Mouse (Mus musculus) urinary bladder, postnatal 14 days (tissue): ENCODE data around the gene Nuak2.
"Not testable (repeated sequence)": the region's sequence is repeated elsewhere in the genome, so short reads cannot be mapped to it uniquely, and the experiment has no call there.

ENCODE experiments used
- DNase-seq: peaks from one replicate; pipeline ENCODE4 v3.0.0; 2021; ENCODE audit warnings: low spot score

Gene Nuak2

DNA sequence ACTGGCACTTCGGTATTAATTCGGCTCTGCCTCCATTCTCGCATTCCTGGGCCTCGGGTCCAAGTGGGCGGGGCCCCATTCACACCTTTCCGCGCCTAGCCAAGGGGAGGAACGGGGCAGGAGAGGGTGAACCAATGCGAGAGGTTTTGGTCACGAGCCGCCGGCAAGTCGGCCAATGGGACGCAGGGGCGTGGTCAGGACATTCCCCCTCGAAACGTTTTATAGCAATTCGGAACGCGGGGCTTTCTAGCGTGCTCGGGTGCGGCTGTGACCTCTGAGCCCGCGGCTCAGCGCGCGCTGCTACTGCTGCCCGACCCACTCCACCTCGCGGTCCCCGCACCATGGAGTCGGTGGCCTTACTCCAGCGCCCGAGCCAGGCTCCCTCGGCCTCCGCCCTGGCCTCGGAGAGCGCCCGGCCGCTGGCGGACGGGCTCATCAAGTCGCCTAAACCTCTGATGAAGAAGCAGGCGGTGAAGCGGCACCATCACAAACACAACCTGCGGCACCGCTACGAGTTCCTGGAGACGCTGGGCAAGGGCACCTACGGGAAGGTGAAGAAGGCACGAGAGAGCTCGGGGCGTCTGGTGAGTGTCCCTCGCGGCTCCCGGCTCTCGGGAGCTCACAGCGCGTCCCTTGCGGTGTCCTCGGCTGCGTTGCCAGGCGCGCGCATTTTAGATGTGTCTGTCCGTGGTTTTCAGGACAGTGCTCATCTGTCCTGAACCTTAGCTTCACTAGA lies at the start of gene Nuak2:
Gene Nuak2, plus strand, starts transcription at position 238 of the 736 bp plus-strand sequence.
- DNase-seq = peak; percentile 89

DNA sequence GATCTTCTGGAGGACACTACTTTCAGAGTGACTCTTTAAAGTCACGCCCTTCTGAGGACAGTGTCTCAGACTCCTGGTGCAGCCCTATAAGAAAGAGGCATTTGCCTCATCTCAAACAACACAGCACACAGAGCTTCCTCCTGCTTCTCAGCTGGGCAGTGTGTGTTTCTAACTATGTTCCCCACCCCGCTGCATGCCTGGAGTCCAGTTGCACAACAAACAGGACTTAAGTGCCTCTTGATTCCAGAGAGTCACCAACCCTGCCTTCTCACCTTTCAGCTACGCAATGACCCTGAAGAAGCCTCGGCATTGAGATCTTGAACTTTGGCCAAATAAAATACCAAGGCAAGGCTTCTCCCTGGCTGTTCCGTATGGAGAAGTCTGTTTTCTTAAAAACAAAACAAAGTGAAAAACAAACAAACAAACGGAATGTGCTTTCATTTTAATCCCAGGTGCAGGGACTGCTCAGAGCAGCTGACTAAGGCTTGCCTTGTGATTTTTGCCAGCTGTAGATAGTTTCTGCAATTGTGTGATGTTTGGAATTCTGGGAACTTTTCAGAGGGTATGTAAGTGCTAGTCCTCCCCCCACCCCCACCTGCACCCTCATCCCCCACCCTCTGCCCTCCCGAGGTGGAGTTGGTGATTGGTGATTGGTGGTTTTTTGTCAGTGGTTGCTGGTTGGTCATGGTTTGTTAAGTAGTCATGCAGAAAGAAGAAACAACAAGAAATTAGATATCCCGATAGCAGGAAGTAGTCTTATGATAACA lies 49.0 kb upstream of the Nuak2 start:
- DNase-seq = peak; percentile 12

DNA sequence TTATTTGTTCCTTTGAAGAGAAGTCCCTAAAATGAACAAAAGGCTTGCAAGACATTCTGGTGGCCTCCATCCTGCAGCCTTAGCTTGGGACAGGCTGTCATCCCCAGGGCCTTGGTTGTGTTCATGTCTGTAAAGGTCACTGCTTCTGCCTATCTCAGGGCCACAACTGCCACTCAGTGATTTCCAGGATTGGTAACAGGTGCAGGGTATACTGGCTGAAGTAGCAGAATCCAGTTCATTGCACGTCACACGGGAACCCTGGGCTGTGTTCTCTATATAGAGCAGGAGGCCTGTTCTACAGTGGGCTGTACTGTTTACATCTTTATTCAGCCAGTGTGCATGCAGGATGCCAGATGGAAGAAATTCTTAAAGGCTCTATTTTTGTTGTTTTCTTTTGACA lies 48.0 kb upstream of the Nuak2 start:
- DNase-seq = no peak

DNA sequence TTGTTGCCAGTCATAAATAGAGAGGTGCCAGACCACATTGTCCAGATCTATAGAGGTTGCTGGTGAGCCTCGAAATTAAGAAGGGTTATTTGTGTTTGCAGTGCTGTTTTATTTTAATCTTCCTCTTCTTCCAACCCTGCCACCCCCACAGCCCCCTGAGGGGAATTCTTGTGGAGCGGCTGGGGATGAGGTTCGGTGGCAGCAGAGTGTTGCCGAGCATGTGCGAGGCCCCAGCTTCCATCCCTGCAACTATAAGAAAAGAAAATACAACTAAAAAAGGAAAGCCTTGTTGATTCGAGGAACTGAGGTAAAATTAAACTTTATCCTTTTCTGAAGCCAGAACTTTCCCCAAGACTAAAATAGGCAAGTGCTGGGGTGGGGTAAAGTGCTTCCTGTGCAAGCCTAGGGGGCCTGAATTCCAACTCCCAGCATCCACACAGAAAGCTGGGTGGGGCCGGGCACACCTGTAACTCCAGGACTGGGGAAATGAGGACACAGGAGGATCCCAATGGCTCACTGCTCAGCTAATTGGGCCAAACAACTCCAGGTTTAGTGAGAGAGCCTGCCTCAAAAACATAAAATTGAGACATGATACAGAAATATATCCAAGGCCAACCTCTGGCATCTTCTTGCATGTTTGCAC lies 47.4 kb upstream of the Nuak2 start:
- DNase-seq = no peak

DNA sequence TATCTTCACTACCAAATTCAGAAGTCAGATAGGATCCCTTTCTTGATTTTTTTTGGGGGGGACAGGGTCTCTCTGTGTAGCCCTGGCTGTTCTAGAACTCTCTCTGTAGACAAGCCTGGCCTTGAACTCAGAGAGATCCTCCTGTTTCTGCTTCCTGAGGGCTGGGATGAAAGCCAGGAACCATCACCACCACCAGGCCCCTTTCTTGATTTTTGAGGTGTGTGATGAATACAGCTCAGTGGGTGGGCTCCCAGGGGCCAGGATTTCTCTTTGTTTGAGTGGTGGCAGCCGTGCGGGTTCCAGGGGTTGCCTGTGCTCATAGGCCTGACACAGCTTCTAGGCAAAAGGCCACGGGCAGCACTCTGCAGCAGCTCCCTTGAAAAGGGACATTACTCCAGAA lies 44.7 kb upstream of the Nuak2 start:
- DNase-seq = no peak

DNA sequence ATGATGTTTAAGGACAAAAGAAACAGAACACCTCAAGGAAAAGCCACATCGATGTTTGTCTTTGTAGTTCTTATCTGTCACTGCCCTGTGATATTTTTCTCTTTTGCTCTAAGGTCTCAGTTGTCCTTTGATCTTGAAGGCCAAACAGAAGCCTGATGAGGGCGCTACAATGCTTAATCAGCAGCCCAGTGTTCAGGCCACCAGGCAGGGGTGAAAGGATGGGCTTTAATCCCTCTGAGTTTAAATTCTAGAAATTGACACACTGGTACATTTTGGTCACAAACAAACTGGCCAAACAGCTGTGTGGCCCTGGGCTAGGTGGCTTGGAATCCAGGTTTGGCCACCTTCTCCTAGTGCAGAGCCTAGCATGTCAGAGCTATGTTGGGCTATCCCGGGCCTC lies 39.2 kb upstream of the Nuak2 start:
- DNase-seq = no peak

DNA sequence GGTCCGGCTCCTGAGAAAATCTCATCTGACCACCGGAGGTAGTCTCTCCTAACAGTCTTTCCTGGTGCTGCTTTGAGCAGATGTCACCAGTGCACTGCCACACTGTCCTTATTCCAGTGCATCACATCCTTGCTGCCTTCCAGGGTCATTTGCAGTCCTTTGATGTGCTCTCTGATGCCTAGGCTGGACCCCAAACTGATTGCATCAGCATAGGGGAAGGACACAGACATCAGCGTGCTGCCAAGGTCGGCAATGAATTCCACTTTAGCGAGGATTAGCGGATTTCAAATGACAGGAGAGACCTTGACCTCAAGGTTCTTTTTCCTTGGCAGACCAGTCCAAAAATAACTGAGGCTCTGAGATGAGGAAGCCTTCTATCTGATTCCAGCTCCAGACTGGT lies 38.8 kb upstream of the Nuak2 start:
- DNase-seq = no peak

DNA sequence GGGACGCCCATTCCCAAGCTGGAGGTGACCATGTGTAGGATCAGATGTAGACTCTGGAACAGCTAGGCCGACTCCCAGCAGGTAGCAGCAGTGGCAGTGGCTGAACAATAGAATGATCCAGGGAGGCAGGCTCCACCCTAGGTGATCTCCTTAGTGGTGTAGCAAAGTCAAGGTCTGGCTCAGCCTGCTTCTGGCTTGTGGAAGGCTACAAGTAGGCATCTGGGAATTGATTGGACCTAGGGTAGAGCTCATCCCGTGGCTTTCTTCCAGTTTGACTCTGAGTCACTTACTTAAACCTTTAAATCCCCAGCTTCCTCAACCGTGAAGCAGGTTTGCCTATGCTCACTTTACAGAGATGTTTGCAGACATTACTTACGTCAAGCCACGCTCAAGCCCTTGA lies 35.3 kb upstream of the Nuak2 start:
- not testable (repeated sequence) for DNase-seq

DNA sequence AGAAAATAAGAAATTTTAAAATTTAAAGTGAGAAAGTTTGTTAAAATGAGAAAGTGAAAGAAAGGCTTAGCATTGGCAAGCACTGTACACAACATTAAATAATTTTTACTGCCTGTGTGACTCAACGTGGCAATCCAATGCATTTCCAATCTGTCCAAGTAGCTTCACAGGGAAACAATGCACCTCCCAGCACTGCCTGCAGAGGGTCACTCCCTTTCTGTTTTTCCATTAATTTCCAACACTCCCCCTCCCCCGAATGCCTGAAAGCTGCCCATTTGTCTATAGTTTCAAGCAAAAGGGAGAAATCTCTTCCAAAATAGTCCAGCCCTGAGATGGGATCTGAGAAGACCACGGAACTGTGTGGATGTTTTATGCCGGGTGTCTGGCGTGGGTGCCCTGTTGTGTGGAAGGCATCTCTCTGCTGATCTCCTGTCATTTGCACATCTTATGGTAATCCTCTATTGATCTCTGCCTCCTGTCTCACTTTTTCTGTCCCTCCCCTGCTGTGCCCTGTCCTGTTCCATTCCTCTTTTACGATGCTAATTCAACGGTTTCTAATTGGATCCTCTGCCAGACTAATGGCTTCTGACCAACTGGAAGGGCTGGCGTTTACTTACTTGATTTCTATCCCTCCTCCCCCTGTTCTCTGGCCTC lies 34.3 kb upstream of the Nuak2 start:
- no peak for DNase-seq

DNA sequence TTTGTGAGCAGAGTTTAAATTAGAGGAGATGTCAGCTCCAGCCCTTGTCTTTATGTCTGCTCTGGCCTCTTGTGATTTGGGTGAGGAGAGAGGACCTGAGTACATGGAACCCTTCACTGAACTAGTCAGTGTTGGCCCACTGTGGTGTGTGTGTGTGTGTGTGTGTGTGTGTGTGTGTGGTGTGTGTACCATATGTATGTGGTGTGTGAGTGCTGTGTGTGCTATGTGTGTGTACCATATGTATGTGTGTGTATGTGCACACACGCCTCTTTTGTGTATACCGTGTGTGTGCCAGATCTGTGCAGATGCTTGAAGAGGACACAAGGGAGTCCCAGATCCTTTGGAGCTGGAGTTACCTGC lies 33.8 kb upstream of the Nuak2 start:
- no peak for DNase-seq

DNA sequence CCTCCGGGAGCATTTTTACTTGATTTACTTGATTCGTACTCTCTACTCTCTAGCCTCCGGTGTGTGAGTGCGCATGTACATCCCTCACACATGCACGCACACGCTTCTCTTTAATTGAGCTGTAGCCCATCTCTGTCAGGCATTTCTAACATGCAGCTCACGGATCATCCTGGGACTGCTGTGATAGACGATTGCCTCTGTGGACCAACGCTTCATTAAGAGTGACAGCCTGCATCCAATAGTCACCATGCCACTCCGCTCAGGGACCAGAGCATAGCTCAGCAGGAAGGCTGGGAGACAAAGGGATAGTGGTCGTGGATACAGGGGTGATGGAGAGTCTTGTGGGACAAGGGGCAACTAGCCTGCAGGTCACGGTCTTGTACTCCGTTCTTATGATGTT lies 32.9 kb upstream of the Nuak2 start:
- DNase-seq = no peak

DNA sequence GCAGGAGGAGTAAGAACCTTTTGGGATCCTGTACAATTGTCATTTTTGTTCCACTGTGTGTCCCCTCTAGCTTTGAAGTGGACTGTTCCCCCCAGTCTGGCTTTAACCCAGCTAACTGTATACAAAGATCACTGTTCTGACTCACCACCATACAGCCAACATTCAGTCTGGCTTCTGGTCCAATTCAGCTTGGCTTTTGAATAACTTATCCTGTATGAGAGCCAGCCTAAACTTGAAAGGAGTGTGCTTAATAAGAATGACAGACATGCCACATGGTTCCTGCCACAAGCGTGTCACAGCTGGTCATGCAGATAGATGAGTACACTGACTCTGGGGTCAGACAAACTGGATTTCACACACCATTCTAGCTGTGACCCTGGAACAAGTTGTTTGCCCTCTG lies 29.2 kb upstream of the Nuak2 start:
- no peak for DNase-seq

DNA sequence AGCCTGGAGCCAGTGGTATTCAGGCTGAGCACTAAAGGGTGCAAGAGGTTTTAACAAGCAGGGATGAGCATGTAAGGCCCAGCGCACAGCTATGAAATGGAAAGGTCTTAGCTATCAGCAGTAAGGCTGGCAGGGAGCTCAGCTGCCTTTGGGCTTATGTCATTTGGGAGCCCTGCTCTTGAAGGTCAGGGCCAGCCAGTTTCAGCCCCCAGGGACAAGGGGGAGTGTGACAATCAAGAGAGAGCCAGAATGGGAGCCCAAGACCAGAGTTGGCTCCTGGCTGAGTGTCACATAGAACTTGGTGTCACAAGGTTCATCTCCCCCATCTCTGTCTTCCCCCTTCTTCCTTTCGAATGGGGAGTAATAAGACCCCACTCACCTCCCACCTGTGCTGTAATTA lies 28.5 kb upstream of the Nuak2 start:
- DNase-seq = no peak

DNA sequence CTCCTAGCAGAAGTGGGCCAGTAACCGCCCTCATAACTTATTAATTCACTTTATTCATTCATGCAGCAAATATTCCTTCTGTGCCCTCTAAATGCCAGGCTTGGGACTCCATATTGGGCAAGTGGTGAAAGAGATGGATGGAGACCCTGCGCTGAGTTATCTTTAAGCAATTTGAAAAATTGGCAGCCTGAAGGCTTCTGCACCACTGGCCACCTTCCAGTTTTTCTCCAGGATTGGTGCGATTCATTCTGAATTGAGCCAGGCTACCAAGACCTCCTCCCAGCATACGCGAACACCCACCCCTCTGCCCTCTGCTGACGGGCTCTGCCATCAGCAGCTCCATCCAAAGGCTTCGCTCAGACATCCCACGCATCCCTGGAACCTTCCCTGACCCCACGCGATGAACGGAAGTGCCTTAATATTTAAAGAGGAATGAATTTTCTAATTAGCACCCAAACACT lies 27.9 kb upstream of the Nuak2 start:
- no peak for DNase-seq

DNA sequence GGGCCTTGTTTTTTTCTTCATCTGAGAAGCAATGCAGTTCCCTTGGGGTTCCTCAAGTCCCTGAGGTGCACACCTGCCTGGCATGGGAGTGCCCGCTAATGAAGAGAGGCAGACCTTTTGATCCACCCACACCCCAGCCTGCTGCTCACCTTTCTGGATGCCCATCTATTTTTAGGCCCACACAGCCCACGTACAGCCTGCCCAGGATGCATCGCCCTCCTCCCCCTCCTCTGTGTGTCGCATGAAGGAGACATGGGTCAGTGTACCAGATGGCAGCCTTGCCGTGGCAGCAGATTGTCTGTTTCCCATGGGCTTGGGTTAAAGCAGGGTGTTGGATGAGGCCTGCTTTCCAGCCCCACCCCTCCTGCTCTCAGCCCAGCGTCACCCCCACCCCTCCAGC lies 26.0 kb upstream of the Nuak2 start:
- no peak for DNase-seq

DNA sequence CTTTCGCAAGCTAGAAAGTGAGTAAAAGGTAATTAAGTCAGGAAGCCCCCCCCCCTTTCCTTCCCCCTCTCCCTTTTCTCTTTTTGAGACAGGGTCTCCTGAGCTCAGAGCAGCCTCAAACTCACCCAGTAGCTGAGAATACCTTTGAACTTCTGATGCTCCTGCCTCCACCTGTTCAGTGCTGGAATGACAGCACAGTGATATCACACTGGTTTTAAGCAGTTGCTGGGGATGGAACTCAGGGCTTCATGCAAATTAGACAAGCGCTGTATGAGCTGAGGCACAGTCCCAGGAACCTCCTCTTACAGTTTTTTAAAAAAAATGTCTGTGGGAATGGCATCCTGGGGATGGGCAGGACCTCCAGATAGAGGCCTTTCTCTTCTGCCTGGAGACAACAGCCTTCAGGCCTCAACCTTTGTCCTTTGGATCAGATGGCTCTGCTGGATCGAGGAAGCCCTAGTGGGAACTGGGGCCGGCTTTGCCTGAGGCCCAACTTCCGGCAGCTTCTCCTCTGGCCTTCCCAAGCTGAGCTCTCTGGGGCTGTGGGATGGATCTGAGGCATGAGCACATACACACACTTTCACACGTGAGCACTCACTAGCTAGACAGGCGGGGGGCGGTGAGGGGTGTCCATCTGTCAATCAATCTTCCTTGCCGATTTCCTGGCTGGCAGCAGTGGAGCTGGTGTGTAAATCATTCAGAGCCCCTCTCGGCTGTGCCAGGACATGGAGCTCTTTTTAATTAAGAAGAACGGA lies 24.8 kb upstream of the Nuak2 start:
- no peak for DNase-seq

DNA sequence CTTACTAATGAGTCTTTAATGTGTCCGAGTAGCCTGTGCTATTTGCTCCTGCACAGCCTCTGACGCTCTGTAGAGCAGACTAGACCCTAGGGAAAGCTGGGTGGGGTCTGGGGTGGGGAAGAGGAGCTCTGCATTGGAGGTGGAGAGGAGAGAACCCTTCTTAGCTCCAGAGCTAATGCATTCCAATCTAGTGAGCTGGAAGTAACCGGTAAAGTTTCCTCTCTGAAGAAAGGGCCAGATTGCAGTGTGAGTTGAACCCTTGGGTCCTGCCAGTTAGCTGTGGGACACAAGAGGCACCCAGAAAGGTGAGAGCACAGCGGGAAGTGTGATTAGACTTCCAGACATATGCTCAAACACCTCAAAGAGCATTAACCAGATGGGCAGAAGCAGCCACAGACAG lies 24.2 kb upstream of the Nuak2 start:
- DNase-seq = no peak

DNA sequence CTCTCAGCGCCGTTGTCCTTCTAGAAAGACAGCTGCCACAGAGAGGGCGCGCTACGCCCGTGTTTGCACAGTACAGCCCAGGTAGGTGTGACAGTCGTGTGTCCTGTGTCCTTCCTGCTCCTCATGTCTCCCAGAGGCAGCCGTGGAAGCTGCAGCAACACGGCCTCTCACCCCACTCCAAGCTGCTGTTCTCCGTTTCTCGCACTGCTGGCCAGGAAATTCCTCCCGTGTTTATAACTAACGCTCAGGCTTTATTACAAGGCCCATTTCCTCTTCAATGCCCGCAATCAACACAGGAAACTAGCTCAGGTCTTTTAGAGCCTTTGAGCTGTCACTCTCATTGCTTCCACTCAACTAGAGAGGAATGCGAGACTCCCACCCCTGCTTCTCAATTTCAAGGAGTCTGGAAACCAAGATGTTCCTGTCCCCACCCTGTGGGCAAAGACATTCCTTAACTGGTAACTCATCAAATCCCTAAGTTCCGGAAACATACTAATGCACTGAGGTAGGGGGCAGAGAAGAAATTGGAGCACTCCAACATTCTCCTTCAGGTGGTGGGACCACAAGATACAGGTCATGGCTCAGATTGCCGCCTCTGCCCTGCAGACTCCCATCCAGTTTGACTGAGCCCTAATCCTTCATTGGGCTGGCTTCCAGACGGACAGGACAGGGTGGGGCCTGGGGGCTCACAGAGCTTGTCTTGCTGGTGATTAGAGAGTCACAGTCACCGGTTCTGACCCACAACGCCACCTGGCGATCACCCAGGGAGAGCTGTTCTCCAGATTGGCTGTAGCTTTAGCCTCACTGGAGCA lies 23.4 kb upstream of the Nuak2 start:
- peak; percentile 44 for DNase-seq

DNA sequence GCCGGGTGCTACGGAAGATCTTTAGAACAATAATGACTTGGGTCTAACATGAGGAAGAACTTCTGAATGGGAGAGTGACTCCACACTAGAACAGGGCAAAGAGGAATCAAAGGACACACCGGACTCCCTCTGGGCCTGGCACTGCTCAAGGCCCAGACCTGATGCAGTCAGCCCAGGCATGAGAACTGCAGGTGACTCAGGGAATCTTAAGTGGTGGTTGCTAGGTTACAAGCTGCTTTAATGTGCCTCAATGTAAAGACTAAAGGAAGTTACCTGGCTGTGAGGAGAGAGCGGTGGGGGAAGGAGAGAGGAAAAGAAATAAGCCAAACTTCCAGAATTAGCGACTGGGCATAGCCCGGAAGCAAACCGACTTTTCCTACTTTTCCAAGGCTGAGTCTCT lies 20.4 kb upstream of the Nuak2 start:
- no peak for DNase-seq

DNA sequence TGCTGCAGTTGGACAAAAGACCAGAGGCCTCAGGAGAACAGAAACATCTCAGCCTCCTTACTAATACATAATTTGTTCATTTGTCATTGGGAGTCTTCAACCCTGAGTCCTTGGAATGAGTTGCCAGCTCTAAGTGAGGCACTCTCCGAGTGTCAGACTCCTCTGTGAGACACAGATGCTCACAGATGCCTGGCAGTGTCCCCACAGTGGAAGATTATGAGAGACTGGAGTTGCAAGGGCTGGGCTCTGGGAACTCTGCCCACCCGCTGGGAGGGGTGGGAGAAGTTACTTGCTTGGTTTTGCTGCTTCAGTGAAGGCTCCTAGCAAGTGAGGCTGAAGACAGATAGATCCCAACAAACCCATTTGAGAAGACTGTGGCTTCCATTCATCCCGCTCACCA lies 19.9 kb upstream of the Nuak2 start:
- peak; percentile 65 for DNase-seq

DNA sequence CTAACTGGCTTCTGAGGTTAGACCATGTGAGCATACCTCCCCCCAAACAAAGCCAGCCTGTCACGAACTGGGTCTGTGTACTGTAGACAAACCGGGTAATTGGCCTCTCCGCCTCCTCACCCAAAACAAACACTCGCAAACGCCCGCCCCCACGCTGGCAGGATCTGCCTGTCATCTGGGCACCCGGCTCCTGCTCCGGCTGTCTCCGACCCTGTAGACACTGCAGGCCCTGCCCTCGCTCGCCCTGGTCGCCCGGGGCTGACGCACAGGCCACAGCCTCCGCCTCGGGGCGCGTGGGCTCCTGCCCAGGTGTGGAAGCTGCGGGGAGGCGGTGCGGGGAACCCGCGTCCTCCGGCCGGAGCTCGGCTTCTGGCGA lies 17.5 kb upstream of the Nuak2 start, which contains the start of gene Klhdc8a:
Gene Klhdc8a, plus strand, starts transcription at position 202 of the 376 bp plus-strand sequence.
- peak; percentile 68 for DNase-seq
